Comparison of ENCODE assay signal across 10 mouse cellular contexts in genomic region chr12:78981938-78982825, GRCm38 (mm10). TPM values are rescaled to one million over a fixed set of nuclear protein-coding genes. Genes with fewer than 3 reads are reported as not detected.
DNase-seq lines count a peak whose midpoint lies in the region; TF ChIP-seq lines count a peak whose summit lies in the region.
"Had no signal": no experiment of that assay in that cellular context is flagged by ENCODE, and none has a peak within 500 bp of the region (broad histone marks: within the 10 kb centered on the region; RNA-seq: fewer than 3 reads in every experiment).

No protein-coding gene starts in this region.

- H3K4me3 ChIP-seq in layer of hippocampus, adult 2 months: no peak overlapping the region
- H3K4me3 ChIP-seq: hindbrain, embryonic 15.5 days; limb, embryonic 10.5 days had no signal

- DNase-seq in adrenal gland, postnatal 14 days: peak; percentile 40
- DNase-seq in adrenal gland, postnatal 25 days: no peak
- peak; percentile 42 for DNase-seq in kidney, adult 18-20 months
- no peak for DNase-seq in kidney, postnatal 10 days
- DNase-seq in thymus, postnatal 4 days: peak; percentile 30
- no peak for DNase-seq in thymus, postnatal 0 days (ENCODE audit: low spot score)
- DNase-seq in yolk sac, embryonic 10.5 days (ENCODE audit: low spot score): peak; percentile 50
- DNase-seq in layer of hippocampus, adult 2 months (ENCODE audit: low spot score in 2 of 2): no peak

- TF ChIP-seq CTCF in layer of hippocampus, adult 2 months (conservative IDR thresholded peaks at IDR 0.05): no peak

- H3K27ac ChIP-seq in layer of hippocampus, adult 2 months: no peak overlapping the region
- H3K27ac ChIP-seq: hindbrain, embryonic 15.5 days; limb, embryonic 10.5 days had no signal

RNA-seq across cellular contexts. Expression of gene Tmem229b, which starts 25.2 kb away (rescaled TPM):
- total RNA-seq in adrenal gland, postnatal 14 days (2021): 12.6 and 15.5 TPM in 2 replicates
- 5.2 and 9.0 TPM in 2 replicates for total RNA-seq in adrenal gland, postnatal 25 days (2021)
- 27.5 and 27.7 TPM in 2 replicates for polyA plus RNA-seq in thymus, postnatal 0 days (2015; fragmentation: Nextera tagmentation; extraction: Ambion mirVana)
- 10 to 100 TPM; 27.2 TPM for total RNA-seq in layer of hippocampus, adult 2 months (2021)

RNA-seq across cellular contexts. Expression of gene Plekhh1, which starts 46.8 kb away (rescaled TPM):
- total RNA-seq in adrenal gland, postnatal 14 days (2021): 1.8 and 2.6 TPM in 2 replicates
- total RNA-seq in adrenal gland, postnatal 25 days (2021): 1.8 and 2.1 TPM in 2 replicates
- 0.33 and 0.46 TPM in 2 replicates for polyA plus RNA-seq in thymus, postnatal 0 days (2015; fragmentation: Nextera tagmentation; extraction: Ambion mirVana)
- total RNA-seq in layer of hippocampus, adult 2 months (2021): 10 to 100 TPM; 15.3 to 16.1 TPM

Comparison
In these comparisons a context has a peak if more than half of its experiments do, and no peak if none do; other contexts are left out.
1. DNase-seq: peak in adrenal gland, postnatal 14 days (single experiment), kidney, adult 18-20 months (single experiment), thymus, postnatal 4 days (single experiment) and yolk sac, embryonic 10.5 days (single experiment); none in adrenal gland, postnatal 25 days (single experiment), kidney, postnatal 10 days (single experiment), thymus, postnatal 0 days (single experiment) and layer of hippocampus, adult 2 months (0 of 2).